Mouse (Mus musculus) MEL (cell line): ENCODE data around the gene Mrpl1. TPM values are rescaled to one million over a fixed set of nuclear protein-coding genes. Genes with fewer than 3 reads are reported as not detected.

Experiments used
- DNase-seq: peaks from one replicate; pipeline ENCODE4 v3.0.0; 2011; ENCODE audit warnings: low read depth, low spot score
- H3K27ac ChIP-seq: 2 replicates; pipeline ENCODE4 v1.5.1; 2012; ENCODE audit warnings: low read depth, mild to moderate bottlenecking, control low read depth, low read length, moderate library complexity; ENCODE audit not compliant: control insufficient read depth
- H3K27me3 ChIP-seq, 2 experiments: fragments of 150-350 bp in 1 of 2; sonication (generic) in 1 of 2; 2 replicates each; pipeline ENCODE4 v1.6.1; 2012; ENCODE audit warnings: low read length in 2 of 2, mild to moderate bottlenecking in 2 of 2, improper control_type of control experiment in 1 of 2, moderate library complexity in 1 of 2; ENCODE audit not compliant: insufficient read depth in 2 of 2, control insufficient read depth in 1 of 2
- H3K36me3 ChIP-seq, 2 experiments: 2 replicates each; pipeline ENCODE4 v1.6.1; 2012 to 2014; ENCODE audit warnings: low read length in 2 of 2, improper control_type of control experiment in 1 of 2, inconsistent platforms in 1 of 2, mild to moderate bottlenecking in 1 of 2; ENCODE audit not compliant: insufficient read depth in 2 of 2, control insufficient read depth in 1 of 2
- H3K4me1 ChIP-seq, 2 experiments: fragments of 150-350 bp in 1 of 2; sonication (generic) in 1 of 2; 2 replicates each; pipeline ENCODE4 v1.6.1; 2012; ENCODE audit warnings: low read length in 2 of 2, improper control_type of control experiment in 1 of 2, mild to moderate bottlenecking in 1 of 2; ENCODE audit not compliant: insufficient read depth in 2 of 2, control insufficient read depth in 1 of 2
- H3K4me3 ChIP-seq, 2 experiments: fragments of 150-350 bp in 1 of 2; sonication (generic) in 1 of 2; 2 replicates each; pipeline ENCODE4 v1.5.1; 2012; ENCODE audit warnings: low read depth in 2 of 2, low read length in 2 of 2, mild to moderate bottlenecking in 2 of 2, moderate library complexity in 2 of 2, control low read depth in 1 of 2, improper control_type of control experiment in 1 of 2; ENCODE audit not compliant: control insufficient read depth in 1 of 2, insufficient read depth in 1 of 2
- H3K79me2 ChIP-seq: 2 replicates; pipeline ENCODE4 v1.6.1; 2012; ENCODE audit warnings: mild to moderate bottlenecking, low read length, moderate library complexity; ENCODE audit not compliant: control insufficient read depth, poor library complexity, insufficient read depth
- H3K9ac ChIP-seq: 2 replicates; pipeline ENCODE4 v1.6.1; 2012; ENCODE audit warnings: low read depth, mild to moderate bottlenecking, control low read depth, low read length, moderate library complexity; ENCODE audit not compliant: control insufficient read depth, poor library complexity, severe bottlenecking
- H3K9me3 ChIP-seq: fragments of 150-350 bp; sonication (generic); replicated peaks from 2 replicates; pipeline ENCODE4 v1.6.1; 2012; ENCODE audit warnings: mild to moderate bottlenecking, low read length, improper control_type of control experiment, moderate library complexity; ENCODE audit not compliant: insufficient read depth
- BHLHE40 ChIP-seq: IDR thresholded peaks from 2 replicates; pipeline ENCODE4 v1.6.1; 2012; ENCODE audit warnings: low read depth, mild to moderate bottlenecking, inconsistent platforms, low read length, improper control_type of control experiment, borderline replicate concordance
- CHD1 ChIP-seq: IDR thresholded peaks from 2 replicates; pipeline ENCODE4 v1.6.1; 2012; ENCODE audit warnings: low read depth, mild to moderate bottlenecking, inconsistent platforms, low read length, improper control_type of control experiment
- E2F4 ChIP-seq: IDR thresholded peaks from 2 replicates; pipeline ENCODE4 v1.6.1; 2011; ENCODE audit warnings: low read depth, low read length, improper control_type of control experiment, borderline replicate concordance
- ELF1 ChIP-seq: IDR thresholded peaks from 2 replicates; pipeline ENCODE4 v1.6.1; 2014; ENCODE audit warnings: low read depth, mild to moderate bottlenecking, inconsistent platforms, low read length, improper control_type of control experiment, moderate library complexity
- GATA1 ChIP-seq: IDR thresholded peaks from 2 replicates; pipeline ENCODE4 v1.6.1; 2011; ENCODE audit warnings: low read depth, low read length, improper control_type of control experiment
- MAZ ChIP-seq: IDR thresholded peaks from 2 replicates; pipeline ENCODE4 v1.6.1; 2012; ENCODE audit warnings: low read depth, mild to moderate bottlenecking, inconsistent platforms, low read length, improper control_type of control experiment
- MEF2A ChIP-seq: IDR thresholded peaks from 2 replicates; pipeline ENCODE4 v1.6.1; 2014; ENCODE audit warnings: low read depth, mild to moderate bottlenecking, inconsistent platforms, low read length, improper control_type of control experiment; ENCODE audit not compliant: poor library complexity, insufficient replicate concordance, severe bottlenecking; ENCODE audit errors: extremely low read depth
- MYC ChIP-seq: IDR thresholded peaks from 2 replicates; pipeline ENCODE4 v1.6.1; 2011; ENCODE audit warnings: low read depth, mild to moderate bottlenecking, low read length, improper control_type of control experiment, moderate library complexity
- POLR2A ChIP-seq, 2 experiments: IDR thresholded peaks; 2 replicates each; pipeline ENCODE4 v1.6.1; 2011 to 2012; ENCODE audit warnings: low read length in 2 of 2, mild to moderate bottlenecking in 2 of 2, control low read depth in 1 of 2, improper control_type of control experiment in 1 of 2, low read depth in 1 of 2, moderate library complexity in 1 of 2; ENCODE audit not compliant: control insufficient read depth in 1 of 2, insufficient read depth in 1 of 2, poor library complexity in 1 of 2
- TBP ChIP-seq: IDR thresholded peaks from 2 replicates; pipeline ENCODE4 v1.8.0; 2011; ENCODE audit warnings: low read depth, low read length, improper control_type of control experiment
- TCF12 ChIP-seq: IDR thresholded peaks from 2 replicates; pipeline ENCODE4 v1.6.1; 2014; ENCODE audit warnings: low read depth, mild to moderate bottlenecking, inconsistent platforms, low read length, improper control_type of control experiment, moderate library complexity
- ZKSCAN1 ChIP-seq: IDR thresholded peaks from 2 replicates; pipeline ENCODE4 v1.6.1; 2012; ENCODE audit warnings: low read depth, mild to moderate bottlenecking, inconsistent platforms, low read length, improper control_type of control experiment, moderate library complexity
- polyA plus RNA-seq, 2 experiments: library from polyadenylated mRNA; stranded (reverse) in 1 of 2; unstranded in 1 of 2; fragments of >175 nt in 1 of 2; fragments of >200 nt in 1 of 2; gene quantifications; 2 replicates each; pipeline versions ENCODE4 v1.2.1 to v1.2.4; 2012; ENCODE audit warnings: low replicate concordance in 2 of 2, low read depth in 1 of 2; ENCODE audit not compliant: insufficient read length in 2 of 2, insufficient read depth in 1 of 2, missing spikeins in 1 of 2
- total RNA-seq: library from RNA; depleted of rRNA; stranded (reverse); fragments of 300-350 nt; gene quantifications from 2 replicates; pipeline ENCODE4 v1.2.3, GENCODE M21; 2012

The Mrpl1 gene
- total and polyA plus RNA-seq, 3 experiments, result 22.0 to 26.2 TPM; not detected in 1

GRCm38 (mm10) chr5:96160467-96161262 is 48.6 kb upstream of the Mrpl1 start:
- H3K27ac ChIP-seq, result peak overlapping the region; percentile 89
- H3K36me3 ChIP-seq, result peaks cover 0 to 26% of the 10 kb centered on the region in 2 experiments; a peak in 2 of 4 replicates
- H3K27me3 ChIP-seq, result no peaks in the 10 kb centered on the region
- peaks cover 48% of the 10 kb centered on the region for H3K79me2 ChIP-seq
- H3K4me1 ChIP-seq, result peaks cover 4 to 7% of the 10 kb centered on the region in 2 experiments; a peak in 3 of 4 replicates
- peak; percentile 61; the same call in 1 of the 2 replicates for TF ChIP-seq GATA1
- TF ChIP-seq TCF12, result 0 out of 2 replicates have a peak, but pooled peaks have one; percentile 13
- no peak for TF ChIP-seq MYC
- peak; percentile 11; the same call in 1 of the 2 replicates for TF ChIP-seq BHLHE40
- 0 out of 2 replicates have a peak, but pooled peaks have one; percentile 8 for TF ChIP-seq CHD1
- TF ChIP-seq E2F4, result no peak
- TF ChIP-seq ELF1, result 0 out of 2 replicates have a peak, but pooled peaks have one; percentile 6
- TF ChIP-seq MEF2A, result no peak
- TF ChIP-seq TBP, result peak; percentile 42; the same call in 1 of the 2 replicates
- TF ChIP-seq MAZ, result no peak
- H3K9ac ChIP-seq, result peak overlapping the region; percentile 72
- H3K4me3 ChIP-seq, result peak overlapping the region; percentile 65 to 92
- DNase-seq, result peak; percentile 89
- no peaks in the 10 kb centered on the region for H3K9me3 ChIP-seq

- TF ChIP-seq ZKSCAN1, result no peak
- TF ChIP-seq POLR2A (IDR thresholded peaks at IDR 0.05; ENCODE audit: control insufficient read depth in 1 of 2, insufficient read depth in 1 of 2, low read depth in 1 of 2, low read length in 2 of 2, poor library complexity in 1 of 2), result 0 out of 4 replicates have a peak, but pooled peaks of 1 of the 2 experiments have one; percentile 8
- TF ChIP-seq, all 39 proteins: peak for 1
- Histone ChIP-seq H3K9me3 (no peaks in the 10 kb centered on the region), H3K27ac (peak overlapping the region; percentile 89), H3K36me3 (peaks cover 0 to 24% of the 10 kb centered on the region in 2 experiments; a peak in 2 of 4 replicates), H3K27me3 (no peaks in the 10 kb centered on the region), H3K9ac (peak overlapping the region; percentile 72), H3K4me1 (peaks cover 4 to 7% of the 10 kb centered on the region in 2 experiments; a peak in 3 of 4 replicates), H3K4me3 (peak overlapping the region; percentile 65 to 92), H3K79me2 (peaks cover 47% of the 10 kb centered on the region)
- no peak for DNase-seq
Observed at GRCm38 (mm10) chr5:96161263-96161577, 48.1 kb upstream of the Mrpl1 start.
